Mouse (Mus musculus) heart, embryonic 15.5 days (tissue): ENCODE measurements around the gene Hipk3. TPM values are rescaled to one million over a fixed set of nuclear protein-coding genes. Genes with fewer than 3 reads are reported as not detected.

Source experiments
- ATAC-seq: fragments of 200-750 bp; cut with Nextera tagmentation; replicated peaks from 2 replicates; pipeline ENCODE4 v1.8.0; 2017; ENCODE audit warnings: low read depth, moderate TSS enrichment; ENCODE audit not compliant: insufficient number of reproducible peaks, insufficient read depth, low FRiP score
- H3K27ac ChIP-seq: fragments of 300-500 bp; sonication (generic); 2 replicates; pipeline ENCODE4 v1.5.1; 2015; ENCODE audit warnings: mild to moderate bottlenecking, inconsistent platforms
- H3K27me3 ChIP-seq: fragments of 300-500 bp; sonication (generic); 2 replicates; pipeline ENCODE4 v1.6.1; 2015; ENCODE audit warnings: inconsistent platforms
- H3K36me3 ChIP-seq: fragments of 300-500 bp; sonication (generic); 2 replicates; pipeline ENCODE4 v1.6.1; 2015; ENCODE audit warnings: mild to moderate bottlenecking, inconsistent platforms
- H3K4me1 ChIP-seq: fragments of 300-500 bp; sonication (generic); replicated peaks from 2 replicates; pipeline ENCODE4 v1.6.1; 2015; ENCODE audit warnings: inconsistent platforms
- H3K4me2 ChIP-seq: fragments of 300-500 bp; sonication (generic); 2 replicates; pipeline ENCODE4 v1.6.1; 2015; ENCODE audit warnings: inconsistent platforms, mild to moderate bottlenecking, moderate library complexity
- H3K4me3 ChIP-seq: fragments of 300-500 bp; sonication (generic); 2 replicates; pipeline ENCODE4 v1.5.1; 2015; ENCODE audit warnings: mild to moderate bottlenecking, inconsistent platforms
- H3K9ac ChIP-seq: fragments of 300-500 bp; sonication (generic); 2 replicates; pipeline ENCODE4 v1.6.1; 2015; ENCODE audit warnings: mild to moderate bottlenecking, inconsistent platforms
- H3K9me3 ChIP-seq: fragments of 300-500 bp; sonication (generic); replicated peaks from 2 replicates; pipeline ENCODE4 v1.6.1; 2016; ENCODE audit warnings: inconsistent platforms
- whole genome bisulfite sequencing: fragments of 180-500 bp; shearing (Covaris S2); methylation state at CpG from one replicate; pipeline ENCODE4 v1.1.7; 2015; ENCODE audit warnings: mixed read lengths; 5-methylcytosine and 5-hydroxymethylcytosine counted together
- polyA plus RNA-seq: library from polyadenylated mRNA; unstranded; fragments of >200 nt; fragmentation: Nextera tagmentation; extraction: Ambion mirVana; gene quantifications from 2 replicates; pipeline ENCODE4 v1.2.1, GENCODE M21; 2015

The Hipk3 gene
- polyA plus RNA-seq, 1 experiment from 2014 or later, result 34.5 TPM

DNA sequence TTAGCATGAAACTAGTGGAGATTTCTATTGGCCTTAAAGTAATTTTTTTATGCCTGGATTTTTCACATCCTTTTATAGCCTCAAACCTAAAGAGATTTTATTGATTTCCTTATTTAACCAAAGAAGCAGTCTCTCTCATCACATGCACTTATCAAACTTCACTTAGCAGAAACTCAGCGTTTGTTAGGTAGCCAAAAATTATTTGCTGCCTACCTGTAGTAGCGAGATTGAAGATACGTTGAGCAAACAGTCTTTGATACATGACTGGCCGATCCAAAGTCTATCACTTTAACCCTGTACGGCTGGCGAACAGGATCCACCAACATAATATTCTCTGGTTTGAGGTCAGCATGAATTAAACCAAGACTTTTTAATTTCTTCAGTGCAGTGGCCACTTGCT is 23.7 kb downstream of the Hipk3 start:
- H3K27ac ChIP-seq, result peak overlapping the region; percentile 98
- no peaks in the 10 kb centered on the region for H3K27me3 ChIP-seq
- no peak overlapping the region for H3K9ac ChIP-seq
- 0 out of 2 replicates have a peak overlapping the region, but pooled peaks have one; percentile 30 for H3K4me2 ChIP-seq
- WGBS, result 84% methylated on average over 6 of the region's 6 CpGs
- no peaks in the 10 kb centered on the region for H3K9me3 ChIP-seq
- ATAC-seq, result no peak
- H3K36me3 ChIP-seq, result 0 out of 2 replicates have a peak, but pooled peaks cover 4% of the 10 kb centered on the region
- H3K4me3 ChIP-seq, result no peak overlapping the region
- peaks cover 37% of the 10 kb centered on the region for H3K4me1 ChIP-seq

DNA sequence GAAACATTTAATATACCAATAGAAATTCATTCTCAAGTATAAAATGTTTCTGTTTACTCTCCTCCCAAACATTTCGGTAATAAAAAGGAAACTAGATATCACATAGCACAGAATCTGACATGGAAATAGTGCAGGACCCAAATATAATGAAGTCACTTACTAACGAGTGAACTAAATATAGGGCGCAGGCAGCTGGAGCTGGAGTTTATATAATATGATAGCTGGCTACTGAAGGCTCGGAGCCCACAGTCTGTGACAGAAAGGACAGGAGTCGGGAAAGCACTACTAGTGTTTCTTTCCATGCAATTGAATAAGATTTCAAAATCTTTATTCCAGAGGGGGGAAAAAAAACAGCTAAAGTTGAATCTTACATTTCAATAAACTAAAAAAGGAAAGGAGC is 25.8 kb downstream of the Hipk3 start:
- Histone ChIP-seq H3K9me3 (no peaks in the 10 kb centered on the region), H3K4me3 (no peak overlapping the region), H3K4me1 (peaks cover 29% of the 10 kb centered on the region), H3K36me3 (0 out of 2 replicates have a peak, but pooled peaks cover 4% of the 10 kb centered on the region), H3K27ac (peak overlapping the region; percentile 98), H3K9ac (peak overlapping the region; percentile 36), H3K27me3 (no peaks in the 10 kb centered on the region), H3K4me2 (peak overlapping the region; percentile 42)
- ATAC-seq, result no peak
- WGBS, result 37% methylated on average over 5 of the region's 5 CpGs

DNA sequence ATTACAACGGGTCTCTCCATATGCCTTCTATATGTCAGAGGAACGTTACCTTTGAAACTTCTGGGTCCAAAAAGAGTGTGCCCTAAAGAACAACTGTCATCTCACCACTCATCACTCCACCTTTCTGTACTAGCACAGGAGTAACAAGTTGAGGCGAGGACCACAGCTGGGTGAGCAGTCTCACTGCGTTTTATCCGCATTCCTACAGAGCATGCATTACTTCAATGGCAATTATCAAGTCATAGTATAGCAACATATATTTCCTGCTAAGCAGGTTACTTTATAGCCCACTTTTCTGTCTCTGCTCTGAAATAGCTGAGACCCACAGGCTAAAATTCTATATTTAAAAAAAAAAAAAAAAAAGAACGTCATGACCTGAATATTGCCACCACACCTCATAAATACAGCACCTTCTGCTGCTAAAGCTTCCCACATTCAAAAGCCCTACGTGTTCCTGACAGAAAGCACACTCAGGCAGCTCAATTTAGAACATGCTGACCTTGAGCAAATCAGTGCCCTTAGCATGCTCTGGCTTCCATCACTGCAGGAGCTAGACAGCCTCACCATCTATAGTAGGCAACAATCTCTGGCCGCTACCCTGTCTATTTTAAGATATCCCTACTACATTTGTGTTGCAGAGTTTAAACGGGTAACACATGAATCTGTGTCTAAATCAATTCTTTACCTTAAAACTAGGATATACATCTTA is 27.2 kb downstream of the Hipk3 start:
- no peaks in the 10 kb centered on the region for H3K27me3 ChIP-seq
- H3K36me3 ChIP-seq, result 0 out of 2 replicates have a peak, but pooled peaks cover 4% of the 10 kb centered on the region
- no peaks in the 10 kb centered on the region for H3K9me3 ChIP-seq
- WGBS, result 28% methylated on average over 9 of the region's 9 CpGs
- peak overlapping the region; percentile 51 for H3K4me2 ChIP-seq
- ATAC-seq, result peak; percentile 92
- H3K9ac ChIP-seq, result peak overlapping the region; percentile 53
- no peak overlapping the region for H3K4me3 ChIP-seq
- peaks cover 30% of the 10 kb centered on the region for H3K4me1 ChIP-seq
- peak overlapping the region; percentile 98 for H3K27ac ChIP-seq

DNA sequence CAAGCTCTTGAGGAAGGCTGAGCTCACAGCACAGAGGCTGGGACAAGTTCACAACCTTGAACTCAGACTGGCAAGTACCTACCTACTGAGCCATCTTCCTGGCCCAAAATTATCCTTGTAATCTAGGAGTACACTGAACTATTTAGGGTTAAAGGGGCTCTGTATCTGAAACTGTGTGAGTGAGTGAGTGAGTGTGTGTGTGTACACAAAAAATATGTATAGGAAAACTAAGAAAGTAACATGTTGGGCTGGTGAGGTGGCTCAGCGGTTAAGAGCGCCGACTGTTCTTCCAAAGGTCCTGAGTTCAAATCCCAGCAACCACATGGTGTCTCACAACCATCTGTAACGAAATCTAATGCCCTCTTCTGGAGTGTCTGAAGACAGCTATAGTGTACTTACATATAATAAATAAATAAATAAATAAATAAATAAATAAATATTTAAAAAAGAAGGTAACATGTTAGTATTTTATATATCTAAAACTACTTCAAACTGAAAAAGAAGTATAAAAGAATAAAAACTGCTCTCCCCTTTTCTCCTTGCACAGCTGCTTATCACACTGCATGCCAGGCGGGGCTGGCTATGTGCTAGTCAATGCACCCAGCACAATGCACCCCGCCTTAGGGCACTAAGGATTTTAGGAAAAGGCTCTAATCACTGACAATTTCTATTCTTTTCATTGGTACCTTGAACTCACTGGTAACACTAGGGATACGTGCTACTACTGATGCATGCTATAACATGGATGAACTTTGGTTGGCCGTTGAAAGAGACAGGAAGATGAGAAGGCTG is 28.4 kb downstream of the Hipk3 start:
- Histone ChIP-seq H3K4me2 (no peak overlapping the region; the same call in 1 of the 2 replicates), H3K36me3 (no peaks in the 10 kb centered on the region), H3K27ac (peak overlapping the region; percentile 98), H3K4me3 (no peak overlapping the region), H3K27me3 (no peaks in the 10 kb centered on the region), H3K9ac (no peak overlapping the region), H3K4me1 (peaks cover 26% of the 10 kb centered on the region), H3K9me3 (no peaks in the 10 kb centered on the region)
- WGBS, result 81% methylated on average over 8 of the region's 8 CpGs
- no peak for ATAC-seq

DNA sequence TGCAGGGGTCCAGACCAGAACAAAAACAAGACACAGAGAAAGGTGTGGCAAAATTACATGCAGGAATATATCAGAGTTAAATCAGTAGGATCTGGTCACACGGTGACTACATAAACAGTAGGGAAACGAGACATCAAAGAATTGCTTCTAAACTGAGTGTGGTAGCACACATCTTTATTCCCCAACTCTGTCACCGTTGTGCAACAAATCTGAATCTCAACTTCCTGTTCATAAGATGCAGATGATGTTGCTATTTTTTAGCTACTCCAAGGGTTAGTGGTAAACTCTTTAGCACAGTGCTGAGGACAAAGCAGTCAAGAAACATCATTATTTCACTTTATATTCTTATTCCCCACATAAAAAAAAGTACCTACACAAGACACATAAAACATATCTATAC is 34.2 kb downstream of the Hipk3 start:
- Histone ChIP-seq H3K4me2 (no peak overlapping the region), H3K4me1 (peaks cover 43% of the 10 kb centered on the region), H3K9ac (no peak overlapping the region), H3K27ac (peak overlapping the region; percentile 23; the same call in 1 of the 2 replicates), H3K27me3 (no peaks in the 10 kb centered on the region), H3K4me3 (no peak overlapping the region), H3K9me3 (no peaks in the 10 kb centered on the region), H3K36me3 (no peaks in the 10 kb centered on the region)
- ATAC-seq, result no peak
- 29% methylated on average over 3 of the region's 3 CpGs for WGBS

DNA sequence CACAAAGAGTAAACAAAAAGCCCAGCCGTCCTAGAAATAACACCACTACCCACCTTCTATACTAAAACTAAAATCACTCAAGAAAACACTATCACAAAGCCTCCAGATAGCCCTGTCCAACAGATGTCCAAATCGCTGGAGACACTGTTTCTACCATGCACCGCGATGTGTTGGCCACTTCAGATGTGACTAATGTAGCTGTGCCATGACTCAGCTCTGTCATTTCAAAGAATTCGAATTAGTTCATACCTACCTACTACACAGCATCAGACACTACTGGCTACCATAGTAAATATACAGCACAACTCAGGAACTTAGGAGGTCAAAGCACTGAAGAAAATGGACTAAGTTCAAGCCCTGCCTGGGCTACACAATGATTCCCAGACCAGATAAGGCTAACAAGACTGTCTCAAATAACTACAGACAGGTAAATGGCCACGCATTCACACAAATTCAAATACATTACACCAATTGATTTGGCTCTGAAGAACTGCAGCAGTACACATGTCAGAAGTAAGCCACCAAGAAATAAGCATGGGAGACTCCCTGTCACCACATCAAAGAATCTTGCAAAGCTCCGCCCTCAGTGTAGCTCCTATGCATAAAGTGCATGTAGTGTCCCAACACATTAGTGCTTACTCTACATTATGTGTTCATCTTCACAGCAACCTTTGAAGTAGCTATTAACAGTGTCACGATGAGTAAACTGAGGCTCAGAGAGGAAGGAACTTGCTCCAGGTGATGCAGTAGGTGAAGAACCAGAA is 35.5 kb downstream of the Hipk3 start:
- no peak overlapping the region for H3K4me3 ChIP-seq
- WGBS, result 65% methylated on average over 8 of the region's 8 CpGs
- H3K9ac ChIP-seq, result no peak overlapping the region
- H3K27ac ChIP-seq, result peak overlapping the region; percentile 63
- no peaks in the 10 kb centered on the region for H3K27me3 ChIP-seq
- no peaks in the 10 kb centered on the region for H3K9me3 ChIP-seq
- H3K4me1 ChIP-seq, result peaks cover 53% of the 10 kb centered on the region
- 0 out of 2 replicates have a peak overlapping the region, but pooled peaks have one; percentile 0 for H3K4me2 ChIP-seq
- ATAC-seq, result no peak
- H3K36me3 ChIP-seq, result no peaks in the 10 kb centered on the region

DNA sequence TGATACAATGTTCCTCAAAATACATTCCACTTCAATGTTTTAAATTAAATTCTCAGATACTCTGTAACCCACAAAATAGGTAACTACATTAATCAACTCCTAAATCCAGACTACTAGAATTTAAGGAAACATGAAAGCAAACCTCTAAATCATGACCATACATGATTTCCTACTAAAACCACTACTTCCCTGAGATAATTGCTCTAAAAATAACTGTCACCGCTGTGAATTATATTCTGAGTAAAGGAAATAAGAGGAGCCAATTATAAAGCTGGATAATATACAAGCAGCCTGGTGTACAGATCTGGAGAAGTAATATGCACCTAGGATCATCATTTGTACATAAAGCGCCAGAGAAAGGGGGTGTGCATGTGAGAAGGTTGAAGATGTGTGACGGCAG is 37.1 kb downstream of the Hipk3 start:
- H3K4me1 ChIP-seq, result peaks cover 55% of the 10 kb centered on the region
- 39% methylated on average over 3 of the region's 3 CpGs for WGBS
- ATAC-seq, result no peak

DNA sequence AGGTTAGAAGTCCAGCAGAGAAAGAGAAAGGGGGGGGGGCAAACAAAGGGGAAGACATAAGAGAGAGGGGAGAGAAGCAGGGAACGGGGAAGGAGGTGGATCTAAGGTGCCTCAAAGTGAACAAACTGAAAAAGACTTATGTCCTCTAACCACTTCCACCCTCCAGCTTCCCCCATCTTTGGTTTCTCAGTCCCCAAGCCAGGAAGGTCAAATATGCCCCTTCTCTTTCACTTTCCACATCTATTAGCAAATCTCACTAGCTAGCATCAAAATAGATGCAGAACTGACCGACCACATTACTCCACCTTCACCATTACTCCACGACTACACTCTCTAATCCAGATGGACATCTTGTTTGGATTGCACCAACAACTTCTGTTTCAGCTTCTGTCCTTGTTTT is 43.6 kb downstream of the Hipk3 start:
- H3K4me1 ChIP-seq, result peaks cover 50% of the 10 kb centered on the region
- 40% methylated on average over 3 of the region's 3 CpGs for WGBS
- H3K27ac ChIP-seq, result peak overlapping the region; percentile 90
- no peaks in the 10 kb centered on the region for H3K9me3 ChIP-seq
- no peaks in the 10 kb centered on the region for H3K36me3 ChIP-seq
- H3K27me3 ChIP-seq, result no peaks in the 10 kb centered on the region
- 0 out of 2 replicates have a peak overlapping the region, but pooled peaks have one; percentile 8 for H3K9ac ChIP-seq
- H3K4me3 ChIP-seq, result no peak overlapping the region
- no peak for ATAC-seq
- H3K4me2 ChIP-seq, result 0 out of 2 replicates have a peak overlapping the region, but pooled peaks have one; percentile 12

More for the DNA sequence above, 37.1 kb downstream of the Hipk3 start:
- H3K4me3 ChIP-seq, result no peak overlapping the region
- H3K27me3 ChIP-seq, result no peaks in the 10 kb centered on the region
- H3K9ac ChIP-seq, result no peak overlapping the region
- peak overlapping the region; percentile 46 for H3K27ac ChIP-seq
- no peaks in the 10 kb centered on the region for H3K36me3 ChIP-seq
- no peaks in the 10 kb centered on the region for H3K9me3 ChIP-seq
- no peak overlapping the region for H3K4me2 ChIP-seq

DNA sequence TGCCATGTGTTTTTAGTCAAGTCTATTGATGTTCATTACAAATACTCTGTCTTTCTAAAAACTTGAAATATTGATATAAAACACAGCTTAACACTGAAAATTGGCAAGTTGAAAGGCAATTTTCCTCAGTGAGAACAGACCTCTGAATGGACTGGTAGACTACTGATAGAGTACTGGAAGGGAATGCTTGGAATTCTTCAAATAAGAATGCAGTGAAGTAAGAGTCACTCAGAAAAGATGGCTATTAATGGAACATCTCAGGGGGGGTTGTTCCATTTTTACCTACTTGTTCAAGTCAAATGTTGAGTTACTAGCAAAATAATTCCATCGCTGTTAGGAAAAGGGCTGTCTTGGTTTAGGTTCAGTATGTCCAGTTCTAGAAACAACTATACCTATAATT is 45.1 kb downstream of the Hipk3 start:
- ATAC-seq, result peak; percentile 83; the same call in 1 of the 2 replicates
- no peaks in the 10 kb centered on the region for H3K36me3 ChIP-seq
- H3K4me1 ChIP-seq, result peaks cover 44% of the 10 kb centered on the region

DNA sequence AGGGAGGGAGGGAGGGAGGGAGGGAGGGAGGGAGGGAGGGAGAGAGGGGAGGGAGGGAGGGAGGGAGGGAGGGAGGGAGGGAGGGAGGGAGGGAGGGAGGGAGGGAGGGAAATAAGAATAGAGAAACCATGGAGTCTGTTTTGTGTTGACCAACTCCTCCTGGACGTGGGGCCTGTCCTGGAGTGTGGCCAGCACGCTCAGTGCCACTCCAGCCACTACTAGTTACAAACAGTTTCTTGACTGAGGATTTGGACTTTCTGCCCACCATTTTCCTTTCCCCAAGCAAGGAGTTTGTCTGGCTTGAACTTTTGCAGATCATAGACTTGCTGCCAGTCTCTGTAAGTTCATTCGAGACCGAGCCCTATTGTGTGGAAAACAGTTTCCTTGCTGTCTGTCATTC is 46.0 kb downstream of the Hipk3 start:
- Histone ChIP-seq H3K4me1 (peaks cover 35% of the 10 kb centered on the region), H3K27me3 (no peaks in the 10 kb centered on the region), H3K4me3 (no peak overlapping the region), H3K27ac (peak overlapping the region; percentile 90), H3K9ac (0 out of 2 replicates have a peak overlapping the region, but pooled peaks have one; percentile 28), H3K36me3 (no peaks in the 10 kb centered on the region), H3K4me2 (no peak overlapping the region), H3K9me3 (no peaks in the 10 kb centered on the region)
- WGBS, result 59% methylated on average over 4 of the region's 4 CpGs
- no peak for ATAC-seq

More for the DNA sequence above, 45.1 kb downstream of the Hipk3 start:
- Histone ChIP-seq H3K27ac (peak overlapping the region; percentile 90), H3K27me3 (no peaks in the 10 kb centered on the region), H3K4me3 (no peak overlapping the region), H3K4me2 (peak overlapping the region; percentile 33; the same call in 1 of the 2 replicates), H3K9ac (no peak overlapping the region), H3K9me3 (no peaks in the 10 kb centered on the region)
- 39% methylated on average over 1 of the region's 1 CpGs for WGBS

DNA sequence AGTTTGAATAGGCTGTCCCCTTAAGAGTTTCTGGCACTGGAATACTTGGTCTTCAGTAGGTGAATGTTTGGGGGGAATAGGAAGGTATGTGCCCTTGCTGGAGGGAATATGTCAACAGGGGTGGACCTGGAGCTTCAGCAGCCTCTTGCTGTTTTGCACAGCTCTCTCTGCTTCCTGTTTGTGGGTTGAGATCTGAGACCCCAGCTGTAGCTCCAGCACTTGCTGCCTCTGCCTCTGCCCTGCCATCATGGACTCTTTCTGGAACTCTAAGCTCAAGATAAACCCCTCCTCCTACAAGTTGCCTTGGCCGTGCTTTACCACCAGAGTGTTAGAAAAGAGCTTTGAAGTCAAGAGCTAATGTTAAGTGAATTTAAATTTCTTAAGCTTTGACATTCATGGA is 48.2 kb downstream of the Hipk3 start:
- Histone ChIP-seq H3K4me1 (peaks cover 30% of the 10 kb centered on the region), H3K27me3 (no peaks in the 10 kb centered on the region), H3K36me3 (peaks cover 14% of the 10 kb centered on the region), H3K4me3 (no peak overlapping the region), H3K27ac (0 out of 2 replicates have a peak overlapping the region, but pooled peaks have one; percentile 70), H3K9me3 (no peaks in the 10 kb centered on the region), H3K9ac (no peak overlapping the region), H3K4me2 (no peak overlapping the region)
- WGBS, result 40% methylated on average over 1 of the region's 1 CpGs
- no peak for ATAC-seq
